Mouse (Mus musculus): ENCODE data around the gene Cldn7.

The Cldn7 gene

DNA sequence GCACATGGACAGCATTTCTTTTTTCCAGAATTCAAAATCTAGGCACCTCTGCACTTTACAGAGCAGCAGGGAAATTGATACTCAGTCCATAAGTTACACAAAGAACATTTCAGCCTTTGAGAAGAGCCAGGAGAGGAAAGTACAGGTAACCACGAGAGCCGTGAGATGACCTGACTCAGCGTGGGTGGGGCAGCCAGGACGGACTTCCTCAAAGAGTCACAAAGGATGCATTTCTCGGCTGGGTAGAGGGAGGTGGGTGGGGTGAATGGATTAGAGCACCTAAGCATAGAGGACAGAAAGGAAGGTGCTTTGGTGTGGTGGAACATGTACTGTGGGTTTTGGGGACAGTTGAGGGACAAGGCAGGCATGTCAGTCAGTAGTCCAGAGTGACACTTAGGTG, 2.7 kb upstream of the Cldn7 start:
- DNase-seq: no peak

DNA sequence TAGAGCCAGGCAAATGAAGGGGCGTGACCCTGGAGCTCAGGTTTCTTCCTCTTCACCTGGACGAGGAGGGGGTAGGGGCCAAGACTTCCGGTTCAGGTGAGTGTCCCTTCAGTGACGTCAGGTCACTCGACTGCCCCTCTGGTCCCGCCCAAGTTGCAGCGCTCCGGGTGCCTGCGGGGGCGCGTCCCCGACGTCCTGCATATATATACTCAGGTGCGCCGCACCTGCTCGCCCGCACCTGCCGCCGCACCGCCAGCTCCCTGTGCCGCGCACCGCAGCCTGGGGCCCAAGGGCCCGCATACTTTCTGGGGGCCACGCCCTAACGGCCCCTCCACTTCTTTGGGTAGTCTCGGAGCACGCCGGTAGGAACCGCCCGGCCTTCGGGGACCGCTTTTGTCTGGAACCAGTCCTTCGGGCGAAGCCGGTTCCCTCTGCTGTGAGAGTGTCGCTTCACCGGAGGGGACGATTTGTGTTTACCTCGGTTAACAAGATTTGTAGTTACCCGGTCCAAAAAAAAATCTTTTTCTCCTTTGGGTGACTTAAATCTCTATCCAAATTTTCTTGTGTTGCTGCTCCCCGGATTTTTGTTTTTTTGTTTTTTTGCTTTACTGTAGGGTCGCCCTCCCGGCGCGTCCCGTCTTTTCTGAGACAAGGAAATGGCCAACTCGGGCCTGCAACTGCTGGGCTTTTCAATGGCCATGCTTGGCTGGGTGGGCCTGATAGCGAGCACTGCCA, 859 bp downstream of the Cldn7 start:
- peak; percentile 72 for DNase-seq

DNA sequence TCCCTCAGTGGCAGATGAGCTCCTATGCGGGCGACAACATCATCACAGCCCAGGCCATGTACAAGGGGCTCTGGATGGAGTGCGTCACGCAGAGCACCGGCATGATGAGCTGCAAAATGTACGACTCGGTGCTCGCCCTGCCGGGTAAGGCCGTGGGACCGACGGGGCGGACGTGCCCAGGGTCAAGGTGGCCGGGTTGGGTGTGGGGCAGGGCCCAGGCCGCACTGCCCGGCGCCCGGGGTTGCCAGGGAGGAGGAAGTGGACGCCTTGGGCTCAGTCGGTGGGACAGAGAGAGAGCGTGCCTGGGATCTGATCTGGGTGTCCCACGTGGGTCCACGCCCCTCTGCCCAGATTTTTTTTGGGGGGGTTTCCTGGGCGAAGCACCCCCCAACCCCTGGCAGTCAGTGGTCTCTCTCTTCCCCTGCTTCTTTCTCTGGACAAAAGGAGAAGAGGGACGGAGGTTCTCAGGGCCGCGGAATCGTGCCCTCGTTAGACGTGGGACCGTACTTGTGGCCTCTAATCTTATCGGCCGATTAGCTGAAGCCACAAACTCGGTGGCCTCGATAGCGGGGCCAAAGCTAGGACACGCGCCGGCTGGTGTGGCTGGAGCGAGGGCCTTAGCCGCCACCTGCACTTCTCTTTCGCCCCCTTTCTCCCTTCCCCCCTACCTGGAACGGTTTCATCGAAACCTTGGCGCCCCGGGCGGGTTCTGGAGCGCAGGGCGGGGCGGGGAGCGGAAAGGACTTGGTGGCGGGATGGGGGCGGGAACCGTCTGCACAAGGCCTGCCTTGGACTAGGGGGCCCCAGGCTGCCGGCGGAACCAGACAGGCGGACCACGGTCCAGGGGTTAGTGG, 1.7 kb downstream of the Cldn7 start:
- no peak for DNase-seq

DNA sequence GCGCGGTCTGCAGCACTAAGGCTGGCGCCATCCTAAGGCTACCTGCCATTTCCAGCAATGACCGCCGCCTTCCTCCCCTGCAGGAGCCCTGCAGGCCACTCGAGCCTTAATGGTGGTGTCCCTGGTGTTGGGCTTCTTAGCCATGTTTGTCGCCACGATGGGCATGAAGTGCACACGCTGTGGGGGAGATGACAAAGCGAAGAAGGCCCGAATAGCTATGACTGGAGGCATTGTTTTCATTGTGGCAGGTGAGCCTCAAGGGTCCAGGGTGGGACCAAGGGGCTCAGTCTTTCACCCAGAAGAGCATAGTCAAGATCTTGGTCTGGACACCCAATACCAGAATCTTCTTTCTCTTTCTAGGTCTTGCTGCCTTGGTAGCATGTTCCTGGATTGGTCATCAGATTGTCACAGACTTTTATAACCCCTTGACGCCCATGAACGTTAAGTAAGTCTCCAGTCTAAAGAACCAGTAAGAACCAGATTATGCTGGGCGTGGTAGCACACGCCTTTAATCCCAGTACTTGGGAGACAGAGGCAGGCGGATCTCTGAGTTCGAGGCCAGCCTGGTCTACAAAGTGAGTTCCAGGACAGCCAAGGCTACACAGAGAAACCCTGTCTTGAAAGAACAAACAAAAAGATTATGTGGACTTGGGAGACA, 2.4 kb downstream of the Cldn7 start:
- DNase-seq: no peak

DNA sequence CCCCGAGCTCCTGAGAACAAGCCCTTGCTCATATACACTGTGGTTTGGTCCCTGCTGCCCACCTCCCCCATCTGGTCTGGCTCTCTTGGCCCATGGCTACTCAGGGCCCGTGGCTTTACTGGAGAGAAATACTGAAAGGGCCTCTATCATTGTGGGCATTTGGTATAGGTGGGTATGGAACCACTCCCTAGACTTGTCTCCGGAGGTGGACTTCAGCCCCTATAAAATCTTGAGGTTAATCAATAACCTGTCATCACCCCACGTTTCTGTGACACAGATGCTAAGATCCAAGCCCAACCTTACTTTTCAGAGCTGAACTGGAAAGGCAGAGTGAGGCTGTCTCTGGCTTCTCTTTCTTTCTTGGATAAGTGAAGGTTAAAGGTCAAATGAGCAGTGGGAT, 4.2 kb downstream of the Cldn7 start:
- no peak for DNase-seq

DNA sequence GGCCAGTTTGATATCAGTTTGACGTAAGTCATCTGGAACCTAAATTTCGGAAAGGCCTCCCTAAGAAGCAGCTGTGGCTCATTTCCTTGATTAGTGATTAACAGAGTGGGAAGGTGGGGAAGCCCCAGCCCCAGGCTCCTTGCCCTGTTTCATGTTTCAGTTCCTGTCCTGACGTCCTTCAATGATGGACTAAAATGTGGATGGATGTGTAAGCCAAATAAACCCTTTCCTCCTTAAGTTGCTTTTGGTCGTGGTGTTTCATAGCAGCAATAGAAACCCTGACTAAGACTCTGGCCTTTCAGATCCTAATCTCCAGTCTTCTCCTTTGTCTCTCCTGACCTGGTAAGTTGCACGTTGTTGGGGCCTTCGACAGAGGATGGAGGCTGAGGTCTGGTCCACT, 5.6 kb downstream of the Cldn7 start:
- no peak for DNase-seq

DNA sequence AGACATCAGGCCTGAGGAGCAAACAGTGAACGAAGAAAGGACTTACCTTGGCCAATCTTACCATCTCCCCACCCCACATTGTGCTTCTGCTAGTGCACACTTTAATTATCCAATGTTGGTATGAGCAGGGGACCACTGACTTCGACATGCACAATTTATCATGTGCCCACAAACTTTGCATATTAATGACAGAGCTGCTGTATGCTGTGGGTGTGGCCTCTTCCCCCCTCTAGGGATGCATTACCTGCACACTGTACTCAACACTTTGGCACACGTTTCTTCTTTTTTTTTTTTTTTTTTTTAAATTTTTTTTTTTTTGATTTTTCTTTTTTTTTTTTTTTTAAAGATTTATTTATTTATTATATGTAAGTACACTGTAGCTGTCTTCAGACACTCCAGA, 6.2 kb downstream of the Cldn7 start:
- DNase-seq: no peak

DNA sequence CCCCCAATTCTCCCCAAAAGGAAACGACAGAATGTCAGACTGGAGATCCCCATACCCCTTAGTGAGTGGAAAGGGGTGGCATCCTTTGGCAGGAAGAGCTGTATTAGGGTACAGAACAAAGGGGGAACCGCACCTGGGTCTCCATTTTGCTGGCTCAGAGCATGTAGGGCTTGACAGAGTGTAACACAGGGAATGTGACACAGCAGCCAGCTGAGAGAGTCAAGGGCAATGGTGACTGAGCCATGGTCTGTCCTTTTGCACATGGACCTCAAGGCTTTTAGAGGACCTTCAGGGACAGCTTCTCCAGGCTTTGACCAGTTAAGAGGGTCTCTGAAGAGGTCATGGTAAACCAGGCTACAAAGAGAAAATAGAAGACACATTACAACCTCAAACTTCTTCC, 10.3 kb downstream of the Cldn7 start:
- no peak for DNase-seq

DNA sequence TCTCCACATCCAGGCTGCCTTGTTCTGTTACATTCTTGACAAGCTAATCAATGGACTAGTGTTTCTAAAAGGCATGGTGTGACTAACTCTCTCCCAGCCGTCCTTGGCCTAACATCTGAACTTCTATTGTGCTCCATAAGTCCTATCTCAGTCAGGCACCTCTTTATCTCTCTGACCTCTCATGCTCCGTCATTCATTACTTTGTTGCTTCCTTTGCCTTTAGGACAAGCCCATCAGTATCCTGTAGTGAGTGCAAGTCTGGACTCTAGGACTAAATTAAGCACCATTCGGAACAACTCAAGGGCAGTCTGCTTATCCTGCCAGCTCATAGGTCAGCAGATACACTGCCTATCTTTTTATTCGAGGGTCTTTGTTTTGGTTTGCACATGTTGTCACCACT, 11.7 kb downstream of the Cldn7 start:
- no peak for DNase-seq

DNA sequence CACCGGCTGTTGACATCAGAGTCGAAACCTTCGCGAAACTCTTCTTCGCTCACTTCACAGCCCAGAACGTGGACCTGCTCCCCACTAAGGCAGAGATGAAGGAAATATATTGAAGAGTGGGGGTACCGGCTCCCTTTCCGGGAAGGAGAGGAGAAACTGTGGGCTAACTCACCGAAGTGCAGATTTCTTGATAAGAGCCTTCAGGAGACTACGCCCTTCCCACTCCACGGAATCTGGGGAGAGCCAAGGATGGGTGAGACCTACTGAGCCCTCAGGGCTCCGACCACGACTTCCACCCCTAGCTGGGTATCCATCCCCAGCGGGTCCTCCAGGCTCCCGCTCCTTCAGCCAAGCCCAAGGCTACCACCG, 15.2 kb downstream of the Cldn7 start:
- DNase-seq: no peak

DNA sequence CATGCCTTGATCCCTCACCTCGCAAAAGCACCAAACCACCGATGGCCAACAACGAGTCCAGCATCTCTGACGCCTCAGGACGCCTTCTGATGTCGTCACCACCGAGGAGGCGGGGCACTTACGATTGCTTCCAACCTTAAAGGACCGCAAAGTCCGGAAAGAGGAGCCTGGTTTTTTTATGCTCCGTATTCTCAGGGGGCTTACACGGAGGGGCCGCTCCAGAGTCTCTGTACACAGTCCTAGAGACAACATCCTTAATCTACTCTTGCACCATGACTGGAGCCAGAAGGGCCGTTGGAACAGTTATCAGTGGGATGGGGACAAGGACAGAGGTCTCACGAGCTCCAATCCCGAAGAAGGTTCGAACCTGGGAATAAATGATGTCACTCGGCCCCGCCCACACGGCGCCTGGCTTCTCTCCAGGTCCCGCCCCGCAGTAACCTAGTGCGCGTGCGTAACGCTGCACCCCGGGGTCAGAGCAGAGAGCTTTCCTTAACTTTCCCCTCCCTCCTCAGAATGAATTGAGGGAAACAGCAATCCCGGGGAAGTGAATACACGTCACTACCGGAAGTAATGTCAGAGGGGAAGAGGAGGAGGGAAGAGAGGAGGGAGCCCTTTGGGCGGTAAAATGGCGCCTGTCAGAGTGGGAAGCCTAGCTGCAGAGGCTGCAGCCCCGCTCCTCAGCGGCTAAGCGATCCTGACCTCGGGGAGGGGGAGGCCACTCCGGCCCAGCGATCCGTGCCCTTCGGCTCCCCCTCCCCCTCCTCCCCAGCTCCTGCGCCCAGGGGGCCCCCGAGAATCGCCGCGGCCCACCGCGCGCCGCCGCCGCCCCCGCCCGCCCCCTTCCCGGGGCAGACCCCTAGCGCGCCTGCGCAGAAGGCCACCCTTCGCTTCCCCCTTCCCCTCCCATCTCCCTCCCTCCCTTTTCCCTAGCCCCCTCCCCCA, 15.9 kb downstream of the Cldn7 start:
- DNase-seq: peak; percentile 100

DNA sequence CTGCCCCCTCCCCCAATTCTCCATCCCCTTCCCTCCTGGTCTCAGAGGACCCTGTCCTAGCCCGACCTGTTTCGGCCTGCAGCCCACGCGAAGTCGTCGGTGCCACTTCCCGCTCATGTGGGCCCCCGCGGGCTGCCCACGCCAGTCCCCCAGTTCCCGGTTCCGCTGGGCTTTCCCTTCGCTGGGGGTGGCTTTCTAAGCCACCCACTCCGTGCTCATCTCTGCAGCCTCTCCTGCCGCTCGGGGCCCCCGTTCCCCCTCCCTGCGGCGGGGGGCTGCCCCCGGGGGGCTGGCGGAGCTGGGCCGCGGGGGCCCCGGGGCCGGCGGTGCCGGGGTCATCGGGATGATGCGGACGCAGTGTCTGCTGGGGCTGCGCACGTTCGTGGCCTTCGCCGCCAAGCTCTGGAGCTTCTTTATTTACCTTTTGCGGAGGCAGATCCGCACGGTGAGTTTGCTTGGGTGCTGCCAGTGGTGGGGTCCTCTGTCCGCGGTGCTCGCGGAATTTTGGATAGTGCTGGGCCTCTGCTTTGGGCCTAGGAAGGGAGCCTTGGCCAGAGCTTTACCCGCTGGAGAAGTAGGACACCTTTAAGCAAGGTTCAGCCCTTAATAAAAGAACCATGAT, 16.7 kb downstream of the Cldn7 start, which contains the start of gene Ctdnep1:
TSS of gene Ctdnep1 (plus strand) at position 16 of the 622 bp plus-strand sequence.
- no peak for DNase-seq

DNA sequence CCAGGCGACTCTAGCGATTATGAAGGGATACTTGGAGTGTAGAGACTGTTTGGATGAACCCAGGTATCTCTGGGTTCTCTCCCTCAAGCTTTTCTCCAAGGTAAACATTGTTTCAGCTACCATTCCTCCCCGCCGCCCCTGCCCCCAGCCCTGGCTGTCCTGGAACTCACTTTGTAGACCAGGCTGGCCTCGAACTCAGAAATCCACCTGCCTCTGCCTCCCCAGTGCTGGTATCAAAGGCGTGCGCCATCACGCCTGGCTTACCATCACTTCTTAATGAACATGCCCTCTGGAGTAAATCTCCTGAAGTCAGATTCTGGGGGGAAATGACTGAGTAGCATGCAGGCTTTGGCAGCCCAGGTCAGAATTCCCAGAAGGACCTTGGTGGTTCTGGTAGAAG, 17.6 kb downstream of the Cldn7 start, which contains the start of gene Elp5:
TSS of gene Elp5 (minus strand) at position 293 of the 400 bp plus-strand sequence.
- no peak for DNase-seq

DNA sequence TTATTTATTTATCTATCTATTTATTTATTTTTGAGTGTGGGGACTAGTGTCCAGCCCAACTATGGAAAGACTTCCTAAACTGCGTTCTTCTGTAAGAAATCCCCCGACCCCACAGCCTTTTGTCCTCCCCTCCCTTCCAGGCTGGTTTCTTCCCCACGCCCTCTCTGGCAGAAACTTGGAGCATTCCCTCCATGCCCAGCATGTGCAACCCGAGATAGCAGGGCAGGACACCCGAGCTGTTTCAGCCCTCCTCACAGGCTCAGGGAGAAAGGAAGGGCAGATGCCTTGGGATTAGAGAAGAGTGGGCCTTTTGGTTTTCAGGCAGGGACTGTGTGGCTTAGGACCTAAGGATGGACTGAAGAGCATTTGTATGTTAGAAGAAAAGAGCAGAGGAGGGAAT, 18.3 kb downstream of the Cldn7 start:
- no peak for DNase-seq

DNA sequence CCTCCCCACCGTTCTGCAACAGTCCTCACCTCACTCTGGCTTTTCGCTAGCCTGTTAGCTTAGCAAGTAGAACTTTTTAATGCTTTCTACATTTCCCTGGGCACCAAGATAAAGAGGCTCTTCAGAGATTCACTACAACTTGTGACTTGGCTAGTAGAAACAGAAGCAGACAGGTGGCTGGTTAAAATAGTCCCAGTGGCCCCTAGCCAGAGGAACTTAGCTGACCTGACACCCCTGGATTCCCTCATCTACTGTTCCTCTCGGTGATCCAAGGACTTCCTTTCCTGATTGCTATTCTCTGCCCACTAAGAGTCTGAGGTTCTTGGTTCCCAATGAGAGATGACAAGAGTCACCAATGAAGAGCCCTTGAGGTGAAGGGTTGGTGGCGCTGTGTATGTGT, 18.8 kb downstream of the Cldn7 start:
- DNase-seq: no peak

DNA sequence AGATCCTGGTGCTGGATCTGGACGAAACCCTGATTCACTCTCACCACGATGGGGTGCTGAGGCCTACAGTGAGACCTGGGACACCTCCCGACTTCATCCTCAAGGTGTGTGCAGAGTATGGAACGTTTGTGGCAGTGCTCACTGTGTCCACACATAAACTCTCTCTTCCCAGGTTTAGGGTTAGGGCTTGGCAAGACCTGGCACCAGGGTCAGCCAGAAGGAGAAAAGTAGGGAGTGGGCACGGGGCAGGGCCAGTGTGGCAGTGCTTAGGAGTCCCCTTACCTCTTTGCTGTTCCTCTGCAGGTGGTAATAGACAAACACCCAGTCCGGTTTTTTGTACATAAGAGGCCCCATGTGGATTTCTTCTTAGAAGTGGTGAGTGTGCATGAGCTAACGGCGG, 19.9 kb downstream of the Cldn7 start:
- no peak for DNase-seq

DNA sequence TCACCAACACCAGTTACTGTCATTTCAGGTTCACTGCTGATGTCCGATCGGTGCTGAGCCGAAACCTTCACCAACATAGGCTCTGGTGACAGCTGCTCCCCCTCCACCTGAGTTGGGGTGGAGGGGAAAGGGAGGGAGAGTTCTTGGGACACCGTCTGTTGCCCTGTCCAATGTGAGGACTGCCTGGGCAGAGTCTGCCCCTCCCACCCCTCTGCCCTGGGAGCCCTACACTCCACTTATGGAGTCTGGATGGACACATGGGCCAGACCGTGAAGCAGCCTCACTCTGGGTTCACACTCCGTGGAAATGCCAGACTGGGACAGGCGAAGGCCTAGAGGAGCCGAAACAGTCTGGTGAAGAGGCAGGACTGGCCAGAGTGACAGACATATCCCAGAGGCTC, 25.4 kb downstream of the Cldn7 start:
- DNase-seq: no peak

DNA sequence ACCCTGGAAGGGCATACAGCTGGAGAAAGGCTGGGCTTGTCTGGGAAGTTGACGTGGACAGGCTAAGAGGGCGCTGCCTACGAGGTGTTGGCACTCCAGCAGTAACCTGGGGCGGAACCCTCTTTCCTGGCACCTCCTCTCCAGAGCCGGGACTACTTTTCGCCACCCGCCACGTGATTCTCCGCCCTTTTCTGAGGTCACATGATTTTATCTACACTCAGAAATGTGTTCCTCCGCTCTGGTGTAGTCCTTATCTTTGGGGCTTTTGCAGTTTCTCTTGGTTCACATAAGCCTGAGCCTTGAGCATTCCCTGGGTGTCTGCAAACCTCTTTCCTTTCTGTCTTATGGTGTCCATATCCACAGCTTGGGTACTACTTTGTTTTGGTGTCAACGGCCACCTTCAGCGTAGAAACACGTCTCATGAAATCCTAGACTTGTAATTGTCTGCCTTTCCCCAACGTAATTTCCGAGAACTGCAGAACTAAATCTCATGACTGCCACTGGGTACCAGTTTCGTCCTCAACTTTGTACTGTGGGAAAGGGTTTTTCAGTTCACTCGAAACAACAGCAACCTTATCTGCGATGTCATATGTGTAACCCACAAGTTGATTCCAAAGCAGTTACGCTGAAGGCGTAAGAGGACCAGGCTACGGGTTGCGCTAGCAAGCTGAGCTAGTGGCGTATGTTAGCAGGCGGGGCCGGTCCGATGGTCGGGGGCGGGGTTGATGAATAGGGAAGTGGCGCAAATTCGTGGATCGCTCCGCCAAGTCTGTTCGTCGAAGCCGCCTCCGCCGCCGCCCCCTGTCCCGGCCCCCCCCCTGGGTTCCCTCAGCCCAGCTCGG, 26.5 kb downstream of the Cldn7 start, which contains the start of gene Gabarap:
TSS of gene Gabarap (plus strand) at position 294 of the 842 bp plus-strand sequence.
- DNase-seq: peak; percentile 98

DNA sequence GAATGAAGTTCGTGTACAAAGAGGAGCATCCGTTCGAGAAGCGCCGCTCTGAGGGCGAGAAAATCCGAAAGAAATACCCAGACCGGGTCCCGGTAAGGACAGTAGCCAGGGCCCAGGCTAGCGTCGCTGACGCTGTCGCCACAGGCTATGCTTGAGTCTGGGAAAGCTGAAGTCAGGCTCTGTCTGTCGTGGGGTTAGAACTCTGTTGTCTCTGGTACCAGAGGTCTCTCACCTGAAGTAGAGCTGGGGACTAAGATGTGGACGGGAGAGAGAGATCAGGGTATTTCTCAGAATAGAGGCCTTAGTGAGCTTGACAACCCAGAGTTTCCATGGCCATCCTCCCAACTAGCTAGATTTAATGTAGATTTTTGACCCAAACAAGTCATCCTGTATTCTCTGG, 27.1 kb downstream of the Cldn7 start:
- no peak for DNase-seq

DNA sequence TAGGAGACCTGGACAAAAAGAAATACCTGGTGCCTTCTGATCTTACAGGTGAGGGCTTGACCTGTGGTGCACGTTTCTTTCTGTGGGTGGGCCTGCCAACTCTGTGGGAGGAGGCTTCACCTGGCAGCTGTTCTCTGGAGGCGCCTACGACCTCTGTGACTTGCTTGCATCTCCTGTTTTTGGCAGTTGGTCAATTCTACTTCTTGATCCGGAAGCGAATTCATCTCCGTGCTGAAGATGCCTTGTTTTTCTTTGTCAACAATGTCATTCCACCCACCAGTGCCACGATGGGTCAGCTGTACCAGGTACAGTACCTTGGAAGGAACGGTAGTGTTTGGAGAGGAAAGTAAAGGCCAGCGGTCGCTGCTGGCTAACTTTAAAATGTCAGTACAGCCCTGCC, 27.8 kb downstream of the Cldn7 start:
- DNase-seq: peak; percentile 65

DNA sequence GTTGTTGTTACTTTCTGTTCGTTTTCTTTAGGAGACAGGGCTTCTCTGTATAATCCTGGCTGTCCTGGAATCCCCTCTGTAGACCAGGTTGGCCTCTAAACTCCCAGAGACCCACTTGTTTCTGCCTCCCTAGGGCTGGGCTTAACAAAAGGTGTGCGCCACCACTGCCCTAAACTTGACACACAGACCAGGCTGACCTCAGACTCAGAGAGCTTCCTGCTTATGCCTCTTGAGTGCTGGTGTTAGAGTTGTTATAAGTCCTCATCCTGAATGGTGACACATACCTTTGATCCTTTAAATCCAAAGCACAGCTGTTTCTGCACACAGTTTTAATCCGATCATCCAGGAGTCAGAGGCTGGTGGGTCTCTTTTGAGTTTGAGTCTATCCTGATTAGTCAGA, 28.4 kb downstream of the Cldn7 start:
- no peak for DNase-seq

All from kidney, adult 9 months (tissue).